Mouse (Mus musculus) neural tube, embryonic 13.5 days (tissue): ENCODE results near the gene Tbc1d1. TPM values are rescaled to one million over a fixed set of nuclear protein-coding genes. Genes with fewer than 3 reads are reported as not detected.

Experiments
- ATAC-seq: fragments of 200-750 bp; cut with Nextera tagmentation; 2 replicates; pipeline ENCODE4 v1.8.0; 2017; ENCODE audit warnings: low read depth, mild to moderate bottlenecking, moderate TSS enrichment, moderate library complexity
- H3K27ac ChIP-seq: fragments of 300-500 bp; sonication (generic); replicated peaks from 2 replicates; pipeline ENCODE4 v1.5.1; 2015; ENCODE audit warnings: moderate library complexity, mild to moderate bottlenecking, inconsistent platforms
- H3K27me3 ChIP-seq: fragments of 300-500 bp; sonication (generic); 2 replicates; pipeline ENCODE4 v1.6.1; 2015; ENCODE audit warnings: mild to moderate bottlenecking, inconsistent platforms
- H3K36me3 ChIP-seq: fragments of 300-500 bp; sonication (generic); 2 replicates; pipeline ENCODE4 v1.6.1; 2015; ENCODE audit warnings: mild to moderate bottlenecking, inconsistent platforms
- H3K4me1 ChIP-seq: fragments of 300-500 bp; sonication (generic); replicated peaks from 2 replicates; pipeline ENCODE4 v1.6.1; 2015; ENCODE audit warnings: inconsistent platforms
- H3K4me2 ChIP-seq: fragments of 300-500 bp; sonication (generic); 2 replicates; pipeline ENCODE4 v1.6.1; 2015; ENCODE audit warnings: inconsistent platforms, mild to moderate bottlenecking, moderate library complexity
- H3K4me3 ChIP-seq: fragments of 300-500 bp; sonication (generic); 2 replicates; pipeline ENCODE4 v1.5.1; 2015; ENCODE audit warnings: mild to moderate bottlenecking, inconsistent platforms
- H3K9ac ChIP-seq: fragments of 300-500 bp; sonication (generic); 2 replicates; pipeline ENCODE4 v1.6.1; 2015; ENCODE audit warnings: moderate library complexity, mild to moderate bottlenecking, inconsistent platforms
- H3K9me3 ChIP-seq: fragments of 300-500 bp; sonication (generic); 2 replicates; pipeline ENCODE4 v1.6.1; 2016; ENCODE audit warnings: inconsistent platforms
- WGBS: fragments of 180-500 bp; shearing (Covaris S2); methylation state at CpG from one replicate; pipeline ENCODE4 v1.1.7; 2015; 5-methylcytosine and 5-hydroxymethylcytosine counted together
- polyA plus RNA-seq: library from polyadenylated mRNA; unstranded; fragments of >200 nt; fragmentation: Nextera tagmentation; extraction: Ambion mirVana; gene quantifications from 2 replicates; pipeline ENCODE4 v1.2.1, GENCODE M21; 2015

Gene Tbc1d1
- polyA plus RNA-seq, 1 experiment from 2014 or later: 14.9 TPM

GRCm38 (mm10) chr5:64274738-64275451 is 118.8 kb downstream of the Tbc1d1 start:
- Histone ChIP-seq H3K4me1 (peaks cover 2% of the 10 kb centered on the region; the same call in 1 of the 2 replicates), H3K27me3 (no peaks in the 10 kb centered on the region), H3K27ac (no peak overlapping the region), H3K4me2 (no peak overlapping the region), H3K9me3 (no peaks in the 10 kb centered on the region), H3K36me3 (peaks cover 27% of the 10 kb centered on the region), H3K9ac (no peak overlapping the region), H3K4me3 (no peak overlapping the region)
- ATAC-seq: 0 out of 2 replicates have a peak, but pooled peaks have one; percentile 72
- 44% methylated on average over 17 of the region's 17 CpGs for WGBS

- Histone ChIP-seq H3K9me3 (no peaks in the 10 kb centered on the region), H3K36me3 (peaks cover 39% of the 10 kb centered on the region), H3K4me2 (no peak overlapping the region), H3K9ac (no peak overlapping the region), H3K27ac (no peak overlapping the region), H3K4me3 (no peak overlapping the region), H3K27me3 (no peaks in the 10 kb centered on the region), H3K4me1 (no peaks in the 10 kb centered on the region)
- no peak for ATAC-seq
- WGBS: 87% methylated on average over 7 of the region's 7 CpGs
Observed at GRCm38 (mm10) chr5:64277646-64278191, 121.6 kb downstream of the Tbc1d1 start.

- no peak for ATAC-seq
- H3K4me3 ChIP-seq: no peak overlapping the region
- WGBS: 71% methylated on average over 7 of the region's 7 CpGs
Observed at GRCm38 (mm10) chr5:64279668-64280067, 123.6 kb downstream of the Tbc1d1 start.

GRCm38 (mm10) chr5:64280191-64280590 is 124.1 kb downstream of the Tbc1d1 start:
- no peak for ATAC-seq
- 89% methylated on average over 8 of the region's 8 CpGs for WGBS

More at GRCm38 (mm10) chr5:64279668-64280067, 123.6 kb downstream of the Tbc1d1 start:
- Histone ChIP-seq H3K27me3 (no peaks in the 10 kb centered on the region), H3K9ac (no peak overlapping the region), H3K36me3 (peaks cover 51% of the 10 kb centered on the region), H3K4me1 (no peaks in the 10 kb centered on the region), H3K27ac (no peak overlapping the region), H3K9me3 (no peaks in the 10 kb centered on the region), H3K4me2 (no peak overlapping the region)

GRCm38 (mm10) chr5:64280613-64281012 is 124.5 kb downstream of the Tbc1d1 start:
- no peak overlapping the region for H3K4me3 ChIP-seq
- WGBS: 82% methylated on average over 4 of the region's 4 CpGs

More at GRCm38 (mm10) chr5:64280191-64280590, 124.1 kb downstream of the Tbc1d1 start:
- Histone ChIP-seq H3K36me3 (peaks cover 51% of the 10 kb centered on the region), H3K9me3 (no peaks in the 10 kb centered on the region), H3K4me2 (no peak overlapping the region), H3K27me3 (no peaks in the 10 kb centered on the region), H3K4me3 (no peak overlapping the region), H3K4me1 (no peaks in the 10 kb centered on the region), H3K27ac (no peak overlapping the region), H3K9ac (no peak overlapping the region)

GRCm38 (mm10) chr5:64281674-64282073 is 125.6 kb downstream of the Tbc1d1 start:
- Histone ChIP-seq H3K36me3 (peaks cover 50% of the 10 kb centered on the region), H3K27ac (no peak overlapping the region)
- 90% methylated on average over 7 of the region's 7 CpGs for WGBS

More at GRCm38 (mm10) chr5:64280613-64281012, 124.5 kb downstream of the Tbc1d1 start:
- H3K4me1 ChIP-seq: no peaks in the 10 kb centered on the region
- peaks cover 49% of the 10 kb centered on the region for H3K36me3 ChIP-seq
- no peak overlapping the region for H3K4me2 ChIP-seq
- no peaks in the 10 kb centered on the region for H3K9me3 ChIP-seq
- no peaks in the 10 kb centered on the region for H3K27me3 ChIP-seq
- ATAC-seq: no peak
- no peak overlapping the region for H3K9ac ChIP-seq
- H3K27ac ChIP-seq: no peak overlapping the region

GRCm38 (mm10) chr5:64282594-64282993 is 126.5 kb downstream of the Tbc1d1 start:
- peaks cover 51% of the 10 kb centered on the region for H3K36me3 ChIP-seq
- 80% methylated on average over 4 of the region's 4 CpGs for WGBS
- no peak overlapping the region for H3K9ac ChIP-seq
- no peak overlapping the region for H3K27ac ChIP-seq
- no peaks in the 10 kb centered on the region for H3K9me3 ChIP-seq
- H3K4me2 ChIP-seq: no peak overlapping the region
- no peaks in the 10 kb centered on the region for H3K27me3 ChIP-seq
- no peak for ATAC-seq
- H3K4me3 ChIP-seq: no peak overlapping the region
- no peaks in the 10 kb centered on the region for H3K4me1 ChIP-seq

More at GRCm38 (mm10) chr5:64281674-64282073, 125.6 kb downstream of the Tbc1d1 start:
- Histone ChIP-seq H3K27me3 (no peaks in the 10 kb centered on the region), H3K9me3 (no peaks in the 10 kb centered on the region), H3K4me1 (no peaks in the 10 kb centered on the region), H3K9ac (no peak overlapping the region), H3K4me3 (no peak overlapping the region), H3K4me2 (no peak overlapping the region)
- ATAC-seq: no peak

- no peak for ATAC-seq
- H3K4me1 ChIP-seq: no peaks in the 10 kb centered on the region; the same call in 1 of the 2 replicates
- H3K27me3 ChIP-seq: no peaks in the 10 kb centered on the region
- WGBS: 89% methylated on average over 4 of the region's 4 CpGs
- peaks cover 39% of the 10 kb centered on the region for H3K36me3 ChIP-seq
- H3K4me2 ChIP-seq: no peak overlapping the region
- H3K9ac ChIP-seq: no peak overlapping the region
- no peak overlapping the region for H3K4me3 ChIP-seq
- H3K27ac ChIP-seq: no peak overlapping the region
- H3K9me3 ChIP-seq: no peaks in the 10 kb centered on the region
Observed at GRCm38 (mm10) chr5:64285289-64285688, 129.2 kb downstream of the Tbc1d1 start.

- Histone ChIP-seq H3K9ac (no peak overlapping the region), H3K27ac (no peak overlapping the region), H3K9me3 (no peaks in the 10 kb centered on the region), H3K4me1 (no peaks in the 10 kb centered on the region; the same call in 1 of the 2 replicates), H3K27me3 (no peaks in the 10 kb centered on the region), H3K4me2 (no peak overlapping the region), H3K4me3 (no peak overlapping the region), H3K36me3 (peaks cover 37% of the 10 kb centered on the region)
- ATAC-seq: no peak
- WGBS: 91% methylated on average over 13 of the region's 13 CpGs
Observed at GRCm38 (mm10) chr5:64285851-64286250, 129.7 kb downstream of the Tbc1d1 start.

GRCm38 (mm10) chr5:64287287-64287686 is 131.2 kb downstream of the Tbc1d1 start:
- Histone ChIP-seq H3K9ac (no peak overlapping the region), H3K27me3 (no peaks in the 10 kb centered on the region), H3K36me3 (peaks cover 28% of the 10 kb centered on the region), H3K4me2 (no peak overlapping the region), H3K4me3 (no peak overlapping the region), H3K4me1 (no peaks in the 10 kb centered on the region; the same call in 1 of the 2 replicates), H3K27ac (no peak overlapping the region), H3K9me3 (no peaks in the 10 kb centered on the region)
- WGBS: 83% methylated on average over 8 of the region's 8 CpGs
- ATAC-seq: no peak

- peaks cover 18% of the 10 kb centered on the region; the same call in 1 of the 2 replicates for H3K36me3 ChIP-seq
- no peak overlapping the region for H3K4me3 ChIP-seq
- WGBS: 90% methylated on average over 14 of the region's 14 CpGs
- no peaks in the 10 kb centered on the region; the same call in 1 of the 2 replicates for H3K4me1 ChIP-seq
- no peak overlapping the region for H3K27ac ChIP-seq
- no peaks in the 10 kb centered on the region for H3K27me3 ChIP-seq
- no peak for ATAC-seq
- H3K4me2 ChIP-seq: no peak overlapping the region
- H3K9me3 ChIP-seq: no peaks in the 10 kb centered on the region
- no peak overlapping the region for H3K9ac ChIP-seq
Observed at GRCm38 (mm10) chr5:64288031-64288928, 132.2 kb downstream of the Tbc1d1 start.
